Mouse (Mus musculus) effector memory CD4-positive, alpha-beta T cell, adult 7 months (primary cell): Measurements from ENCODE around the gene Zkscan14. TPM values are rescaled to one million over a fixed set of nuclear protein-coding genes. Genes with fewer than 3 reads are reported as not detected.

Experiments used
- polyA plus RNA-seq: library from polyadenylated mRNA; unstranded; fragments of 100-300 nt; shearing (Covaris generic); gene quantifications from one replicate; pipeline ENCODE4 v1.2.1, GENCODE M21; 2017

Gene Zkscan14
- polyA plus RNA-seq: 36.2 TPM

GRCm38 (mm10) chr5:145201321-145201991 is at the start of gene Zkscan14:
Gene Zkscan14 (minus strand): TSS chr5:145201868.

GRCm38 (mm10) chr5:145231367-145231871 is 29.8 kb upstream of the Zkscan14 start, which contains the start of gene Zfp655:
Gene Zfp655 (plus strand): TSS chr5:145231715.

GRCm38 (mm10) chr5:145203936-145204691 is 2.4 kb upstream of the Zkscan14 start, which contains the start of gene Zkscan5:
Gene Zkscan5 (plus strand): TSS chr5:145204562.

GRCm38 (mm10) chr5:145191962-145192361 is 9.7 kb downstream of the Zkscan14 start, which contains the start of gene Atp5j2:
Gene Atp5j2 (minus strand): TSS chr5:145192062.

GRCm38 (mm10) chr5:145166536-145167305 is 34.9 kb downstream of the Zkscan14 start, which contains the start of the genes Ptcd1 and Cpsf4:
Gene Ptcd1 (minus strand): TSS chr5:145167108.
Gene Cpsf4 (plus strand): TSS chr5:145167213.

Other genes starting within 250 kb of the Zkscan14 start
- gene Smurf1, start 236.0 kb downstream of the Zkscan14 start, polyA plus RNA-seq: 38.8 TPM
- not detected for gene Gm4871, start 169.1 kb downstream of the Zkscan14 start, polyA plus RNA-seq
- not detected for gene 1700018F24Rik, start 158.9 kb downstream of the Zkscan14 start, polyA plus RNA-seq
- gene Arpc1a, start 118.0 kb downstream of the Zkscan14 start, polyA plus RNA-seq: 64.2 TPM
- gene Kpna7, start 117.8 kb downstream of the Zkscan14 start, polyA plus RNA-seq: 0.79 TPM
- gene Arpc1b, start 87.7 kb downstream of the Zkscan14 start, polyA plus RNA-seq: 1,265 TPM
- gene Pdap1, start 61.6 kb downstream of the Zkscan14 start, polyA plus RNA-seq: 33.9 TPM
- 213 TPM for gene Bud31, start 61.5 kb downstream of the Zkscan14 start, polyA plus RNA-seq
- 15.7 TPM for gene Ptcd1, start 34.8 kb downstream of the Zkscan14 start, polyA plus RNA-seq
- gene Cpsf4, start 34.7 kb downstream of the Zkscan14 start, polyA plus RNA-seq: 28.8 TPM
- gene Atp5j2, start 9.8 kb downstream of the Zkscan14 start, polyA plus RNA-seq: 228 TPM
- gene Zkscan5, start 2.7 kb upstream of the Zkscan14 start, polyA plus RNA-seq: 5.7 TPM
- gene Zfp655, start 29.8 kb upstream of the Zkscan14 start, polyA plus RNA-seq: 73.4 TPM
- gene Zscan25, start 78.6 kb upstream of the Zkscan14 start, polyA plus RNA-seq: 1.2 TPM
- not detected for gene Cyp3a57, start 143.4 kb upstream of the Zkscan14 start, polyA plus RNA-seq